Mouse (Mus musculus): ENCODE measurements at regions not wholly inside any gene's neighbourhood (a gene's known extent, or its start where the extent isn't known, plus 50 kb on each side); places are given as distances from the start of the nearest gene placed in this dataset.

DNA sequence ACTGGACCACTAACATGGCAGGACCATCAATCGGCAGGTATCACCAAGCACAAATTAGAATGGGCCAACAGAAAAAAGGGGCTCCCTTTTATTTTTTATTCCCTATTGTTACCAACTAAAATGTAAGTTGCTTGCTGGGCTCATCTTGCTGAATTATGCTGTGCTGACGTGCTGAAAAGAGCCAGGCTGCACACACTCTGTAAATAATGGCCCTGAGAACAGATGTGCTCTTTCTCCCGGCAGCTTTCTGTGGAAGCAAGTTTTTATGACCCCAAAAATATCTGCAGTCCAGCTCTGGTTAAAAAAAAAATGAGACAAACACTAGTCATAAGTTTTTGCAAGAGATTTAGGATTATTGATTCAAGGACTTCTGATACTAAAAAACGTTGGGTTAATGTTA, 230.4 kb downstream of the Dad1 start:
- TF ChIP-seq CTCF (IDR thresholded peaks at IDR 0.05; ENCODE audit: low read depth) = no peak
- no peak for TF ChIP-seq EP300 (IDR thresholded peaks at IDR 0.05; ENCODE audit: low read depth)

Data from heart, postnatal 0 days (tissue).